Mouse (Mus musculus) kidney, adult 2 months (tissue): ENCODE measurements around the gene Ung. TPM values are rescaled to one million over a fixed set of nuclear protein-coding genes. Genes with fewer than 3 reads are reported as not detected.

Experiments
- DNase-seq: peaks from one replicate; pipeline ENCODE4 v3.0.0; 2021
- H3K27ac ChIP-seq: fragments of 200-500 bp; 2 replicates; pipeline ENCODE4 v1.5.1; 2012; ENCODE audit warnings: low read depth, low read length, control low read depth, inconsistent platforms; ENCODE audit not compliant: insufficient read depth
- H3K27me3 ChIP-seq: fragments of 200-500 bp; replicated peaks from 2 replicates; pipeline ENCODE4 v1.6.1; 2012; ENCODE audit warnings: mild to moderate bottlenecking, moderate library complexity, low read length, inconsistent platforms; ENCODE audit not compliant: control insufficient read depth, insufficient read depth
- H3K36me3 ChIP-seq: fragments of 200-500 bp; 2 replicates; pipeline ENCODE4 v1.6.1; 2012; ENCODE audit warnings: mild to moderate bottlenecking, moderate library complexity, low read length, inconsistent platforms; ENCODE audit not compliant: control insufficient read depth, insufficient read depth
- H3K4me1 ChIP-seq: fragments of 200-500 bp; 2 replicates; pipeline ENCODE4 v1.6.1; 2011; ENCODE audit warnings: low read length; ENCODE audit not compliant: control insufficient read depth, insufficient read depth
- H3K4me3 ChIP-seq: fragments of 200-500 bp; 2 replicates; pipeline ENCODE4 v1.5.1; 2011; ENCODE audit warnings: mild to moderate bottlenecking, low read depth, low read length, control low read depth; ENCODE audit not compliant: insufficient read depth
- CTCF ChIP-seq: fragments of 200-500 bp; conservative IDR thresholded peaks from 2 replicates; pipeline ENCODE4 v1.5.1; 2011; ENCODE audit warnings: low read depth, mild to moderate bottlenecking, control low read depth, low read length, moderate library complexity, mixed read lengths; ENCODE audit not compliant: insufficient read depth, insufficient read length
- POLR2A ChIP-seq: fragments of 200-500 bp; IDR thresholded peaks from one replicate; pipeline ENCODE4 v1.6.1; 2011; ENCODE audit warnings: low read depth, low read length, control low read depth
- WGBS: fragments of 180-500 bp; shearing (Covaris S2); methylation state at CpG from one replicate; pipeline ENCODE4 v1.1.7; 2018; 5-methylcytosine and 5-hydroxymethylcytosine counted together
- polyA plus RNA-seq: library from polyadenylated mRNA; depleted of rRNA; stranded (reverse); fragments of >200 nt; gene quantifications from 2 replicates; pipeline ENCODE4 v1.2.3, GENCODE M21; 2012

Ung gene
- polyA plus RNA-seq, 1 experiment: 3.7 TPM

DNA sequence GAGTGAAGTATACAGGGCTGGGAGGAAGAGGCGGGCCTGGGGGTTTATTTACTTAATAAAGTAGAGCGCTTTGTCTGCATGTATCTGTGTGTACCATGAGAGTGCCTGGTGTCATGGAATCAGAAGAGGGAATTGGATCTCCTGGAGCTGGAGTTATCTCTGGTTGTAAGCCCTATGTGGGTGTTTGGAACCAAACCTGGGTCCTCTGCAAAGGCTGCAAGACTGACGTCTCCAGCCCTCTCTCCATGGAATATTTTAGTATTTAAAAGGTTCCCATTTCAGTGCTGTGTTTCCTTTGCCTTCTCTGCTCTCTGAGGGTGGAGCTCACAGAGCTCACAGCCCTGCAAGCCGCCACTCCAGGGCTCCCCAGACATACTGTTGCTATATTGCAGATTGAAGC lies 10.4 kb upstream of the Ung start:
- Histone ChIP-seq H3K27me3 (no peaks in the 10 kb centered on the region), H3K27ac (no peak overlapping the region), H3K4me1 (no peaks in the 10 kb centered on the region), H3K36me3 (no peaks in the 10 kb centered on the region; the same call in 1 of the 2 replicates), H3K4me3 (no peak overlapping the region)
- 88% methylated on average over 4 of the region's 4 CpGs for whole genome bisulfite sequencing
- TF ChIP-seq POLR2A: no peak
- TF ChIP-seq CTCF: no peak
- DNase-seq: no peak

DNA sequence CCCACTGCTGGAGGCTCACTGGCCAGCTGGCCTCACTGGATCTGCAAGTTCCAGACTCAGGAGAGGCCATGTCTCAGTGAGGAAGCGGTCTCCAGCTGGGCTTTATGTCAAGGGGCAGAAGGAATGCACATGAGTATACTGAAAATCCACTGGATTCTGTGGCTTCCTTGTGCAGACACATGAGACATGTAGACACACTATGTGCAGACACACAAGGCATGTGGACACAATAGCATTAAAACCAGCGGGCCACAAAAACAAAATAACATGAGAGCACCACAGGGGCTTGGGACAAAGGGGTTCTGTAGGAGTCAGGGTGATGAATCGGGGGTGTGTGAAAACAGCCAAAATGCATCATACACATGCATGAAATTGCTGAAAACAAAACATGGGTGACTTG lies 4.2 kb upstream of the Ung start:
- no peaks in the 10 kb centered on the region for H3K27me3 ChIP-seq
- H3K27ac ChIP-seq: no peak overlapping the region
- DNase-seq: no peak
- TF ChIP-seq POLR2A (no peak), CTCF (no peak)
- H3K4me1 ChIP-seq: no peaks in the 10 kb centered on the region
- 98% methylated on average over 3 of the region's 3 CpGs for WGBS
- no peaks in the 10 kb centered on the region for H3K36me3 ChIP-seq
- H3K4me3 ChIP-seq: no peak overlapping the region

DNA sequence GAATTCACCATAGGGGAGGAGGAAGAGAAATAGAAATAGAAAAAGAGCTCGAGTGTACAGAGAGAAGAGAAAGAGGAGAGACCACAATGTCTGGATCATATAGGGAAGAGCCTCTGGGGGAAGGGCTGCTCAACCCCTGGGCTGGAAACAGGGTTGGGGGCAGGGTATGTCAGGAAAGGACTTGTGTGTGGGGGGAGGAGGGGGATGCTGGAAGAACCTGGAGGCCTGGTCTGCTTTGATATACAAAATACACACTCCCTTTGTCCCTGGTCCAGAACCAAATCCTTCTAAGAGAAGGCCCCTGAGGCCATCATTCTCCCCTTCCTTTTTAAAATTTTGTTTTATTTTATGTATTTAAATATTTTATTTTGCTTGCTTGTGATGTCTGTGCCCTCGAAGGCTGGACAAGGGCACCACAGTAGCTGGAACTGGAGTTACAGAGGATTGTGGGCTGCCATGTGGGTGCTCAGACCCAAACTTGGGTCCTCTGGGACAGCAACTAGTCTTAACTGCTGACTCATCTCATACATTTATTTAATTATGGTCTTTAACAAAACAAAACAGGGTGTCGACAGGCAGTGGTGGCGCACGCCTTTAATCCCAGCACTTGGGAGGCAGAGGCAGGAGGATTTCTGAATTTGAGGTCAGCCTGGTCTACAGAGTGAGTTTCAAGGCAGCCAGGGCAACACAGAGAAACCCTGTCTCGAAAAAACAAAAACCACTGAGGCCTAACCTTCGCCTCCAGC lies 3.5 kb upstream of the Ung start:
- H3K36me3 ChIP-seq: no peaks in the 10 kb centered on the region
- no peak for DNase-seq
- 0 out of 2 replicates have a peak, but pooled peaks cover 4% of the 10 kb centered on the region for H3K4me1 ChIP-seq
- no peaks in the 10 kb centered on the region for H3K27me3 ChIP-seq
- H3K27ac ChIP-seq: no peak overlapping the region
- TF ChIP-seq POLR2A (no peak), CTCF (no peak)
- H3K4me3 ChIP-seq: no peak overlapping the region; the same call in 1 of the 2 replicates
- 83% methylated on average over 7 of the region's 7 CpGs for WGBS

DNA sequence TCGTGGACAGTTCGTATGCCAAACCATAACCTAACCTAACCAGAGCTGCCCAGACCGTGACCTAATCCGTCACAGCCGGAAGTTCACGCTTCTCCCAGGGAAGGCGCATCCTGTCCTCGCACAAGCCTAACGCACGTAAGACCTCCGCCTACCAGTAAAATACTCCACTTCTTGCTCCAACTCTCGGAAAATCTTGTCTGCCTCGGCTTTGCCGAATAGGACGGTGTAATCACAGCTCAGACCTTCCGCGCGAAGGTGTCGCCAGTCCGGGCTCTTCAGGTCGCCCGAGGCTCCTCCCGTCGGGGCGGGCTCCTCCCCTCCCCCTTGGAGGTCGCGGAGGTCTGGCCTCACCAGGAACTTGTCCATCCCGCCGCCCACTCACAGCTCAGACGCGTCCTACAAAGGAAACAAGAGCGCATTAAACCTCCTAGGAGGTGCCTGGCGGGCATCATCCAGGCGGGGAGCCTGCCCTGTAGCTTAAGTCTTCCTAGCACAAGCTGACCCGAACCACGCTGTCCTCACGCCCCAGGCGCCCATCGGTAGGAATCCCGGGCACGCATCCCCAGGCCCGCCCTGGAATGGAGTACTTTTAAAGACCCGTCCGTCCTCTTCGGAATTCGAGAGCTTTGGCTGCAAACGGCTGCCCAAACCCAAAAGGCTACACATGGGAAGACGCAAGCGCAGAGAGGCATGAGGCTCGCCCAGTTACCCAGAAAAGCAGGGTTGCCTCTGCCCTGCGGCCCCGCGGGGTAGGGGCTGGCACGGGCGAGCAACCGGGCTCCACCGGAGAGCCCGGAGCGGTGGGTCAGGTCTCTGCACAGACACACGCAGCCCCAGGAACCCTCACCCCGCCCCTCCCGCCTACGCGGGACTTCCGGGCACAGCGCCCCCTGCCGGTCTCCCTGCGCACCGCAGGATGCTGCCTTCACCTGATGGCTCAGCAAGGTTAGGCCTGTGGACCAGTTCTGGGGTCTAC lies 2.5 kb upstream of the Ung start, which contains the start of gene Alkbh2:
Alkbh2 (minus strand) TSS at position 845 of the 976 bp plus-strand sequence.
- Histone ChIP-seq H3K27ac (peak within 1 kb of the TSS; percentile 58), H3K27me3 (no peaks in the 10 kb centered on the region), H3K4me1 (0 out of 2 replicates have a peak, but pooled peaks cover 5% of the 10 kb centered on the region), H3K36me3 (no peaks in the 10 kb centered on the region), H3K4me3 (peak within 1 kb of the TSS; percentile 62)
- peak; percentile 82 for DNase-seq
- under 1% methylated on average over 69 of the region's 69 CpGs for WGBS
- TF ChIP-seq CTCF (peak; percentile 88), POLR2A (no peak)

DNA sequence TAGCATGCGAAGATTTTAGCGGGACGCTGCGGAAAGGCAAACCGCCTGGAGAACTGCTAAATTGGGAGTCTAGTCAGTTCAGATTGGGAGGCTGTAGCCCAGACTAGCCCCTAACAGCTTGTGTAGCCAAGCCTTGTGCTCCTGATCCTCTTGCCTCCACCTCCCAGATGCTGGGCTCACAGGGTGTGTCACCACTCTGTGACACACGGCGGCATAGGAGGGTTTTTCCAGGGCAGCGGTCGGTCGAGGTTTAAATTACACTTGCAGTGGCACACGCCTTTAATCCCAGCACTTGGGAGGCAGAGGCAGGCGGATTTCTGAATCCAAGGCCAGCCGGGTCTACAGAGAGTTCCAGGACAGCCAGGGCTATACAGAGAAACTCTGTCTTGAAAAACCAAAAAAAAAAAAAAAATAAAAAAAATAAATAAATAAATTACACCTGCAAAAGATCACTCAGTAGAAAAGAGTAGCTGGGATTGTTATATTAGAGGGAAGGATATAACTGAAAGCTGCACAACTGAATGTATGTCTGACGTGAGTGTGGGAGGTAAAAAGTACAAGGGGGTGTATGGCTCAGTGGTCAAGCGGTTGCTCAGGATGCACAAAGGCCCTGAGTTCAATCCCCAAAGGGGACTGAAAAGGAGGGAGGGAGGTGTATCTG lies 506 bp upstream of the Ung start:
- H3K4me3 ChIP-seq: no peak overlapping the region
- H3K27ac ChIP-seq: no peak overlapping the region
- 79% methylated on average over 15 of the region's 15 CpGs for WGBS
- TF ChIP-seq CTCF: no peak
- no peaks in the 10 kb centered on the region for H3K27me3 ChIP-seq
- DNase-seq: no peak
- H3K4me1 ChIP-seq: 0 out of 2 replicates have a peak, but pooled peaks cover 5% of the 10 kb centered on the region
- H3K36me3 ChIP-seq: no peaks in the 10 kb centered on the region

- Histone ChIP-seq H3K4me3 (peak overlapping the region; percentile 77), H3K27ac (peak overlapping the region; percentile 59), H3K4me1 (0 out of 2 replicates have a peak, but pooled peaks cover 5% of the 10 kb centered on the region), H3K27me3 (no peaks in the 10 kb centered on the region), H3K36me3 (no peaks in the 10 kb centered on the region)
- TF ChIP-seq POLR2A: no peak
- no peak for TF ChIP-seq CTCF
- DNase-seq: peak; percentile 96
- WGBS: under 1% methylated on average over 87 of the region's 87 CpGs
Measured at GRCm38 (mm10) chr5:114130698-114131520, 723 bp downstream of the Ung start.
